Mouse (Mus musculus) heart, postnatal 0 days (tissue): ENCODE results near the gene Ttbk2. TPM values are rescaled to one million over a fixed set of nuclear protein-coding genes. Genes with fewer than 3 reads are reported as not detected.

Experiments used
- ATAC-seq: fragments of 200-750 bp; cut with Nextera tagmentation; 2 replicates; pipeline ENCODE4 v1.8.0; 2017; ENCODE audit warnings: low read depth, moderate number of reproducible peaks, moderate library complexity; ENCODE audit not compliant: insufficient read depth
- DNase-seq: peaks from one replicate; pipeline ENCODE4 v3.0.0-alpha.2; 2016; ENCODE audit warnings: low spot score
- H3K27ac ChIP-seq: fragments of 300-500 bp; sonication (generic); 2 replicates; pipeline ENCODE4 v1.5.1; 2014; ENCODE audit warnings: low read depth, mild to moderate bottlenecking
- H3K27me3 ChIP-seq: fragments of 300-500 bp; sonication (generic); 2 replicates; pipeline ENCODE4 v1.6.1; 2014; ENCODE audit warnings: low read length, mixed read lengths; ENCODE audit not compliant: control insufficient read depth, insufficient read depth
- H3K36me3 ChIP-seq: fragments of 300-500 bp; sonication (generic); replicated peaks from 2 replicates; pipeline ENCODE4 v1.6.1; 2014; ENCODE audit warnings: low read length, mixed read lengths; ENCODE audit not compliant: control insufficient read depth, insufficient read depth
- H3K4me1 ChIP-seq: fragments of 300-500 bp; sonication (generic); 2 replicates; pipeline ENCODE4 v1.6.1; 2014; ENCODE audit warnings: antibody characterized with exemption; ENCODE audit not compliant: control insufficient read depth, insufficient read depth
- H3K4me2 ChIP-seq: fragments of 300-500 bp; sonication (generic); 2 replicates; pipeline ENCODE4 v1.6.1; 2014; ENCODE audit warnings: low read depth, mild to moderate bottlenecking, low read length, moderate library complexity
- H3K4me3 ChIP-seq: fragments of 300-500 bp; sonication (generic); 2 replicates; pipeline ENCODE4 v1.5.1; 2014; ENCODE audit warnings: low read depth, low read length
- H3K9ac ChIP-seq: fragments of 300-500 bp; sonication (generic); replicated peaks from 2 replicates; pipeline ENCODE4 v1.6.1; 2014; ENCODE audit warnings: low read depth, low read length, mixed read lengths
- H3K9me3 ChIP-seq: fragments of 300-500 bp; sonication (generic); replicated peaks from 2 replicates; pipeline ENCODE4 v1.6.1; 2016; ENCODE audit warnings: low read length; ENCODE audit not compliant: control insufficient read depth
- CTCF ChIP-seq: IDR thresholded peaks from 2 replicates; pipeline ENCODE4 v1.5.1; 2016; ENCODE audit warnings: antibody characterized with exemption, control low read depth, low read depth
- EP300 ChIP-seq: IDR thresholded peaks from 2 replicates; pipeline ENCODE4 v1.6.1; 2016; ENCODE audit warnings: antibody characterized with exemption, low read depth
- WGBS: fragments of 180-500 bp; shearing (Covaris S2); extraction: QIAGEN DNeasy Blood & Tissue Kit; methylation state at CpG from one replicate; pipeline ENCODE4 v1.1.7; 2014; 5-methylcytosine and 5-hydroxymethylcytosine counted together
- polyA plus RNA-seq: library from polyadenylated mRNA; unstranded; fragments of >200 nt; fragmentation: Nextera tagmentation; extraction: Ambion mirVana; gene quantifications from 2 replicates; pipeline ENCODE4 v1.2.1, GENCODE M21; 2015
- total RNA-seq: library from RNA; depleted of rRNA; stranded (reverse); fragments of >200 nt; gene quantifications from 2 replicates; pipeline ENCODE4 v1.2.3, GENCODE M21; 2014; ENCODE audit warnings: low replicate concordance

Ttbk2 gene
- total and polyA plus RNA-seq, 2 experiments from 2014 or later: 1.4 to 14.5 TPM

- no peaks in the 10 kb centered on the region for H3K4me1 ChIP-seq
- no peak overlapping the region for H3K9ac ChIP-seq
- no peaks in the 10 kb centered on the region for H3K27me3 ChIP-seq
- no peak overlapping the region for H3K27ac ChIP-seq
- TF ChIP-seq CTCF (no peak), EP300 (no peak)
- H3K9me3 ChIP-seq: peaks cover 4% of the 10 kb centered on the region; the same call in 1 of the 2 replicates
- ATAC-seq: no peak
- WGBS: 91% methylated on average over 4 of the region's 4 CpGs
- DNase-seq: no peak
- no peaks in the 10 kb centered on the region for H3K36me3 ChIP-seq
- H3K4me3 ChIP-seq: no peak overlapping the region
- no peak overlapping the region for H3K4me2 ChIP-seq
These were observed 15.2 kb downstream of the Ttbk2 start for GRCm38 (mm10) chr2:120835167-120835566.

GRCm38 (mm10) chr2:120826936-120827638 is 23.3 kb downstream of the Ttbk2 start:
- H3K4me1 ChIP-seq: no peaks in the 10 kb centered on the region
- H3K9ac ChIP-seq: no peak overlapping the region
- WGBS: 29% methylated on average over 1 of the region's 1 CpGs

DNA sequence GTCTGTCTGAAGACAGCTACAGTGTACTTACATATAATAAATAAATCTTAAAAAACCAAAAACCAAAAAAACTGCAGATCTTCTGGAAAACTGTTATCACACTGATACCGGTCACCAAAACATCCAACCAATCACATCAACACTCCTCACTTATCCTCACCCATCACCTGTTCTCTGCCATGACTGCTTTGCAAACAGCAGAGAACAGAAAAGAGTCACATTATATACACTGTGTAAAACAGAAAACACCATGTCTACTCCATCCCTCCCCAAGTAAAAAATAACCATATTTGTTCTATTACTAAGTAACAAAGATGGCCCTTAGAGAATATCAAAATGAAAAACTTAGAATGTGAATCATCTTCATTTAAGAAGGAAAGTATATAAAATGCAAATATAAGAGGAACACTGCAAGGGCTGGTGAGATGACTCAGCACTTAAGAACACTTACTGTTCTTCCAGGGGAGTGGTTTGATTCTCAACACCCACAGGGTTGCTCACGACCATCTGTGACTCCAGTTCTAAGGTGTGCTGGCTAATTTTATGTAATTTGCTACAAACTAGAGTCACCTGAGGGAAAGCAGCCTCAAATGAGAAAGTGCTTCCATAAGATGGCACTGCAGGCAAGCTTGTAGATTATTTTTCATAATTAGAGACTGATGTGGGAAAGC is 80.0 kb downstream of the Ttbk2 start:
- no peak overlapping the region for H3K9ac ChIP-seq
- ATAC-seq: no peak
- no peaks in the 10 kb centered on the region for H3K27me3 ChIP-seq
- no peak overlapping the region for H3K4me3 ChIP-seq
- no peak for TF ChIP-seq EP300
- TF ChIP-seq CTCF: 0 out of 2 replicates have a peak, but pooled peaks have one; percentile 2
- WGBS: 88% methylated on average over 2 of the region's 2 CpGs
- no peaks in the 10 kb centered on the region for H3K4me1 ChIP-seq
- DNase-seq: no peak
- H3K27ac ChIP-seq: no peak overlapping the region
- peaks cover 3% of the 10 kb centered on the region; the same call in 1 of the 2 replicates for H3K36me3 ChIP-seq
- no peak overlapping the region for H3K4me2 ChIP-seq
- H3K9me3 ChIP-seq: no peaks in the 10 kb centered on the region

More at GRCm38 (mm10) chr2:120826936-120827638, 23.3 kb downstream of the Ttbk2 start:
- Histone ChIP-seq H3K4me2 (no peak overlapping the region), H3K27ac (no peak overlapping the region), H3K4me3 (no peak overlapping the region), H3K36me3 (no peaks in the 10 kb centered on the region), H3K27me3 (no peaks in the 10 kb centered on the region), H3K9me3 (no peaks in the 10 kb centered on the region)
- ATAC-seq (no peak), DNase-seq (no peak)
- TF ChIP-seq EP300 (no peak), CTCF (no peak)

DNA sequence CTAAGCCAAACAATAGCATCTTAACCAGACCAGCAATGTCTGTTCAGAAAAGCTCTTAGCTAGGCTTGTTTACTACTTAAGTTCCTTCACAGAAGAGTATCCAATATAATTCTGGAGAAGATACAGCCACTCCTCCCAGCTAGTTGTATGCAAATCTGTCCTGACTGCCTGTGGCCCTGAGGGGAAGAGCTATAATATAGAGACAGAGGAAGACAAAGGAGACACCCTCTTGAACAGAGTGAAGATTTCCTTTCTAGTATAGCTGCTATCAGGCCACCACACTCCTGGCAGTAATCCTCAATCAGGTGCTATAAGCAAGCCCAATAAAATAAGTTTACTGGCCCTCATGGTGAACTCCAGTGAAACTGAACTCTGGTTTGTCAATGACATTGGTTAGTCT is 88.5 kb downstream of the Ttbk2 start:
- peaks cover 11% of the 10 kb centered on the region for H3K36me3 ChIP-seq
- no peak for ATAC-seq

GRCm38 (mm10) chr2:120748041-120748440 is 102.4 kb downstream of the Ttbk2 start:
- Histone ChIP-seq H3K4me3 (no peak overlapping the region), H3K36me3 (peaks cover 34% of the 10 kb centered on the region), H3K27me3 (no peaks in the 10 kb centered on the region), H3K9me3 (no peaks in the 10 kb centered on the region), H3K27ac (no peak overlapping the region), H3K9ac (no peak overlapping the region), H3K4me2 (no peak overlapping the region), H3K4me1 (no peaks in the 10 kb centered on the region)
- TF ChIP-seq EP300: no peak
- no peak for TF ChIP-seq CTCF
- no peak for ATAC-seq
- WGBS: 88% methylated on average over 2 of the region's 2 CpGs
- DNase-seq: no peak

More for the DNA sequence above, 88.5 kb downstream of the Ttbk2 start:
- no peak for DNase-seq
- H3K4me1 ChIP-seq: no peaks in the 10 kb centered on the region
- no peaks in the 10 kb centered on the region for H3K9me3 ChIP-seq
- TF ChIP-seq CTCF: no peak
- TF ChIP-seq EP300: no peak
- H3K27me3 ChIP-seq: no peaks in the 10 kb centered on the region
- H3K27ac ChIP-seq: no peak overlapping the region
- H3K4me3 ChIP-seq: no peak overlapping the region
- H3K4me2 ChIP-seq: no peak overlapping the region
- no peak overlapping the region for H3K9ac ChIP-seq
